Mouse (Mus musculus) layer of hippocampus, adult 2 months (tissue): ENCODE results near the gene Ccnj. TPM values are rescaled to one million over a fixed set of nuclear protein-coding genes. Genes with fewer than 3 reads are reported as not detected.
A peak's percentile ranks its signal among the peaks of the same experiment; 100 is the strongest.

Experiments
- DNase-seq, 2 experiments: peaks; one replicate each; pipeline ENCODE4 v3.0.0; 2022; ENCODE audit warnings: low spot score in 2 of 2
- H3K27ac ChIP-seq: fragments of 200-600 bp; 2 replicates; pipeline ENCODE4 v1.8.1; 2022
- H3K4me3 ChIP-seq: fragments of 200-600 bp; 2 replicates; pipeline ENCODE4 v1.8.1; 2022; ENCODE audit warnings: mild to moderate bottlenecking
- CTCF ChIP-seq: fragments of 200-600 bp; conservative IDR thresholded peaks from 2 replicates; pipeline ENCODE4 v1.8.1; 2022; ENCODE audit warnings: antibody characterized with exemption, mild to moderate bottlenecking, moderate library complexity
- long read RNA-seq, 2 experiments: library from polyadenylated mRNA; stranded (forward); transcript quantifications; one replicate each; pipeline ENCODE4 v2.0.0; 2021; ENCODE audit warnings: borderline mapping rate in 2 of 2
- total RNA-seq, 2 experiments: library from RNA; stranded (reverse); gene quantifications; 2 replicates each; pipeline ENCODE4 v1.2.3; 2021

Ccnj gene
- 1 to 10 TPM; 7.7 to 8.9 TPM for total RNA-seq
- long read RNA-seq, experiment 1, partial matches to known transcripts: 3 of 5 reads
- long read RNA-seq, experiment 1, other reads (novel, unspliced or antisense): 0 of 5 reads
- long read RNA-seq, experiment 2, partial matches to known transcripts: 0 of 3 reads
- long read RNA-seq, experiment 2, other reads (novel, unspliced or antisense): 3 of 3 reads

- H3K4me3 ChIP-seq: peak within 1 kb of the TSS; percentile 85
- peak within 1 kb of the TSS; percentile 94 for H3K27ac ChIP-seq
- peak; percentile 37 for TF ChIP-seq CTCF
- peak; percentile 90 to 94 for DNase-seq
These were observed at the start of gene Ccnj for GRCm38 (mm10) chr19:40830703-40831415. Ccnj (plus strand) TSS chr19:40831279.

GRCm38 (mm10) chr19:40788004-40788714 lies 42.9 kb upstream of the Ccnj start:
- Histone ChIP-seq H3K27ac (no peak overlapping the region), H3K4me3 (no peak overlapping the region)
- TF ChIP-seq CTCF: no peak
- no peak for DNase-seq

GRCm38 (mm10) chr19:40788715-40789084 lies 42.4 kb upstream of the Ccnj start:
- Histone ChIP-seq H3K4me3 (no peak overlapping the region), H3K27ac (no peak overlapping the region)
- DNase-seq: no peak
- no peak for TF ChIP-seq CTCF

- H3K4me3 ChIP-seq: no peak overlapping the region
- no peak for DNase-seq
- TF ChIP-seq CTCF: no peak
- H3K27ac ChIP-seq: no peak overlapping the region
These were observed 25.8 kb upstream of the Ccnj start for GRCm38 (mm10) chr19:40805176-40805737.

GRCm38 (mm10) chr19:40809858-40810257 lies 21.2 kb upstream of the Ccnj start:
- DNase-seq: no peak
- Histone ChIP-seq H3K4me3 (no peak overlapping the region), H3K27ac (no peak overlapping the region)
- TF ChIP-seq CTCF: no peak

- no peak for TF ChIP-seq CTCF
- Histone ChIP-seq H3K4me3 (no peak overlapping the region), H3K27ac (no peak overlapping the region)
- DNase-seq: no peak
These were observed 19.2 kb upstream of the Ccnj start for GRCm38 (mm10) chr19:40811840-40812239.

- DNase-seq: no peak
- no peak overlapping the region for H3K4me3 ChIP-seq
- no peak overlapping the region for H3K27ac ChIP-seq
- TF ChIP-seq CTCF: no peak
These were observed 18.3 kb upstream of the Ccnj start for GRCm38 (mm10) chr19:40812778-40813177.

GRCm38 (mm10) chr19:40813385-40813784 lies 17.7 kb upstream of the Ccnj start:
- Histone ChIP-seq H3K4me3 (no peak overlapping the region), H3K27ac (no peak overlapping the region)
- DNase-seq: no peak
- TF ChIP-seq CTCF: no peak

- TF ChIP-seq CTCF: no peak
- no peak overlapping the region for H3K4me3 ChIP-seq
- no peak for DNase-seq
- no peak overlapping the region for H3K27ac ChIP-seq
These were observed 15.4 kb upstream of the Ccnj start for GRCm38 (mm10) chr19:40815645-40816183.

GRCm38 (mm10) chr19:40817901-40818532 lies 13.1 kb upstream of the Ccnj start:
- no peak for TF ChIP-seq CTCF
- Histone ChIP-seq H3K27ac (no peak overlapping the region), H3K4me3 (no peak overlapping the region)
- no peak for DNase-seq

- no peak overlapping the region for H3K4me3 ChIP-seq
- no peak overlapping the region for H3K27ac ChIP-seq
- TF ChIP-seq CTCF: peak; percentile 50
- DNase-seq: no peak
These were observed 12.3 kb upstream of the Ccnj start for GRCm38 (mm10) chr19:40818764-40819163.

GRCm38 (mm10) chr19:40821306-40821825 lies 9.7 kb upstream of the Ccnj start:
- no peak for DNase-seq
- no peak overlapping the region for H3K4me3 ChIP-seq
- TF ChIP-seq CTCF: no peak
- no peak overlapping the region for H3K27ac ChIP-seq
